Mouse (Mus musculus): ENCODE measurements at regions not wholly inside any gene's neighbourhood (a gene's known extent, or its start where the extent isn't known, plus 50 kb on each side); places are given as distances from the start of the nearest gene placed in this dataset.

DNA sequence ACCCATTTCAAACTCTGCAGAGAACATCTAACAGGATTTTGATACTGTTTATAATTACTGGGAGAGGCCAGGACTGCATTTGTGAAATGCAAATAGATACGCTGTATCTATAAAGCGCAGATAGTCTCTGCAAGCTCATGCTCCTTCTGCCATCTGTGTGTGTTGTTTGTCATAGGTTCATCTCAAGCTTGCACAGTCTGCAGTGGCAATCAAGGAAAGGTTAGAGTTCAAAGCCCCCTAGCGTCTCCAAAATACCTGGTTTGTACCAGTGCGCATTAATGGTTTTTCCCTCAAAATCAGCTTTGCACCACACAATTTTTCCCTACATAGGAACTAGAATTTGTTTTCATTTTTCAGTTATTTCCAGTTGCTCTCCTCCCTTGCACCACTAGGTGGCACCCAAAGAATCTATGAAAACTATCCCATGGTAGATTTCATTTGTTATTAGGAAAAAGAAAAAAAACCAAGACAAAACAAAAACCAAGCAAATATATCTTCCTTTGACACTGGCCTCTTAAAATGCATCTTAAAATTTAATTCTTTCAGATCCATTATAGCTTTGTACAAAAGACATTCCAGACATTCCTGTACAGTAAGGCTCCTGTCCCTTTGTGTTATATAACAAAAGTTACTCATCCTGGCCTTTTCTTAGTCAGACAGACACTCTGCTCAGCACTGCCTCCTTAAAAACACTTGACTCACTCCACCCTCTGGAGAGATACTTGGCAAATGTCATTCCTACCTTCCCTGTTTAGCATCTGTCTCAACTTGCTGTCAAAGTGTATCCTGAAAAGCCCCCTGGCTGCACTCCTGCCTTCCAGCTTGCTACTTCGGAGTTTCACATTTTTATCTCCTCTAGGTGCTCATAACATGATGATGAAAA is 92.7 kb upstream of the Rap2b start:
- 73% methylated on average over 5 of the region's 5 CpGs for WGBS
- Histone ChIP-seq H3K27ac (ENCODE audit: low read depth, low read length) (no peak overlapping the region), H3K4me1 (replicated peaks; ENCODE audit: control insufficient read depth, insufficient read depth, low read length) (no peaks in the 10 kb centered on the region), H3K4me2 (ENCODE audit: low read depth, low read length, severe bottlenecking) (no peak overlapping the region), H3K27me3 (ENCODE audit: control insufficient read depth, insufficient read depth, low read length) (no peaks in the 10 kb centered on the region), H3K36me3 (ENCODE audit: control insufficient read depth, insufficient read depth, low read length) (no peaks in the 10 kb centered on the region), H3K4me3 (ENCODE audit: low read depth, low read length) (no peak overlapping the region), H3K9me3 (ENCODE audit: control insufficient read depth, low read length) (no peaks in the 10 kb centered on the region), H3K9ac (ENCODE audit: low read length) (no peak overlapping the region)
- ATAC-seq (replicated peaks; ENCODE audit: low FRiP score) (peak; percentile 71), DNase-seq (ENCODE audit: low spot score) (no peak)

DNA sequence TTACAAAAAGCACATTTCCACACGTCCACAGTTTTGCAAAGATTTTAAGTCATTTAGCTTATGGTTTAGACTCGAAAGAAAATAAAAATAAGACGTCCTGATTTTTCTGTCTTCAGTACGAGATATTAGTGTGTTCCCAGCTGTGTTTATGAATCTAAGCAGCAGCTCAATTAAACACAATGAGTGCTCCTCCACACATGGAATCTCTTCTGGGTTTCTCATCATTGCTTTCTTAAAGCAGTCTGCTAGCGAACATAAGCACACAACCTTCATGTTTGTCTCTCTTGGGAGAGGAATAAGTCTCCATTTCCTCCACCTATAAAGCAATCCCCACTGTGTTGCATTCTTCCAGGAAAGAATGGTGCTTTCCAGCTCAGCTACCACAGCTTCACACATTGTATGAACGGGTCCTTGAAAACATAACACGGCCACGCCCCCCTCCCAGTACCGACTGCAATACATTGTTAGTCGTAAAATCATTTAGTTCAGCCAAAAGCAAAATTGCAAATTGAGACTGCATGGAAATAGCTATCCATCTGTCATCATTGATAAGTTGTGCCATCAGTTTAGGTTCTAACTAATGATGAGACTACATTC is 75.4 kb upstream of the Rap2b start:
- no peaks in the 10 kb centered on the region for H3K36me3 ChIP-seq (ENCODE audit: control insufficient read depth, insufficient read depth, low read length)
- H3K9me3 ChIP-seq (ENCODE audit: control insufficient read depth, low read length) = no peaks in the 10 kb centered on the region
- H3K4me2 ChIP-seq (ENCODE audit: low read depth, low read length, severe bottlenecking) = no peak overlapping the region
- no peak overlapping the region for H3K4me3 ChIP-seq (ENCODE audit: low read depth, low read length)
- no peaks in the 10 kb centered on the region for H3K4me1 ChIP-seq (replicated peaks; ENCODE audit: control insufficient read depth, insufficient read depth, low read length)
- no peak overlapping the region for H3K27ac ChIP-seq (ENCODE audit: low read depth, low read length)
- no peak overlapping the region for H3K9ac ChIP-seq (ENCODE audit: low read length)
- DNase-seq (ENCODE audit: low spot score) (no peak), ATAC-seq (replicated peaks; ENCODE audit: low FRiP score) (0 out of 2 replicates have a peak, but pooled peaks have one; percentile 58)
- H3K27me3 ChIP-seq (ENCODE audit: control insufficient read depth, insufficient read depth, low read length) = no peaks in the 10 kb centered on the region
- 61% methylated on average over 10 of the region's 10 CpGs for WGBS

DNA sequence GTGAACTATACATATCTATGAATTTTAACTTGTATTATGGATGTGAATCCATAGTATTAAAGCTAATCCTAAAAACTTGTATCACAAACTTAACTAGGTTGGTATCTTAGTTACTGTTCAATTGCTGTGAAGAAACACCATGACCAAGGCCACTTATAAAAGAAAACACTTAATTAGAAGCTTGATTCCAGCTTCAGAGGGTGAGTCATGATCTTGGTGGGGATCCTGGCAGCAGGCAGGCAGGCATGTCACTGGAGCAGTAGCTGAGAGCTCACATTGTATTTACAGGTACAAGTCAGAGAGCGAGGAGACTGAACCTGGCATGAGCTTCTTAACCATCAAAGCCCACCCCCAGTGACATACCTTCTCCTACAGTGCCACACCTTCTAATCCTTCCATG is 73.2 kb upstream of the Rap2b start:
- DNase-seq (ENCODE audit: low spot score) (no peak), ATAC-seq (replicated peaks; ENCODE audit: low FRiP score) (0 out of 2 replicates have a peak, but pooled peaks have one; percentile 42)
- WGBS = 67% methylated on average over 1 of the region's 1 CpGs

DNA sequence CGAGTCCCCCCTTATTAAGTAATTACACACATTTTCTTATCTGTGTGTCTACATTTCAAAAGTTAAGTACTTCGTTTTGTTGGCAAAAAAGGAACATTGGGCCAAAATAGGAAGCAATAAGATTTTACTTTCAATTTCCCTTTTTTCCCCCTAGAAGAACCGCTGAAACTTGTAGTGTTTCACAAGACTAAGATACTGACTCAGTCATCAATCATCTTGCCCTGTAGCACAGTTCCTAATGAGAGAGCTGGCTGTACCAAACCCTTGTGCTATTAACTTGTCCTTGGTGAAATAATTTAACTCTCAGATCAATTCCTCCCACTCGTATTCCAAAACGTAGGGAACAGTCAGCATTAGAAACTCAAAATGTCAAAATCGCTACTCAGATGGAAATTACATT is 66.6 kb upstream of the Rap2b start:
- ATAC-seq (replicated peaks; ENCODE audit: low FRiP score) (no peak), DNase-seq (ENCODE audit: low spot score) (no peak)
- Histone ChIP-seq H3K4me2 (ENCODE audit: low read depth, low read length, severe bottlenecking) (no peak overlapping the region), H3K36me3 (ENCODE audit: control insufficient read depth, insufficient read depth, low read length) (no peaks in the 10 kb centered on the region), H3K9ac (ENCODE audit: low read length) (no peak overlapping the region), H3K27ac (ENCODE audit: low read depth, low read length) (no peak overlapping the region), H3K9me3 (ENCODE audit: control insufficient read depth, low read length) (no peaks in the 10 kb centered on the region), H3K4me1 (replicated peaks; ENCODE audit: control insufficient read depth, insufficient read depth, low read length) (no peaks in the 10 kb centered on the region), H3K27me3 (ENCODE audit: control insufficient read depth, insufficient read depth, low read length) (no peaks in the 10 kb centered on the region), H3K4me3 (ENCODE audit: low read depth, low read length) (no peak overlapping the region)
- 88% methylated on average over 6 of the region's 6 CpGs for WGBS

More for the DNA sequence above, 73.2 kb upstream of the Rap2b start:
- H3K4me2 ChIP-seq (ENCODE audit: low read depth, low read length, severe bottlenecking) = no peak overlapping the region
- no peak overlapping the region for H3K9ac ChIP-seq (ENCODE audit: low read length)
- no peak overlapping the region for H3K4me3 ChIP-seq (ENCODE audit: low read depth, low read length)
- no peaks in the 10 kb centered on the region for H3K9me3 ChIP-seq (ENCODE audit: control insufficient read depth, low read length)
- H3K36me3 ChIP-seq (ENCODE audit: control insufficient read depth, insufficient read depth, low read length) = no peaks in the 10 kb centered on the region
- no peak overlapping the region for H3K27ac ChIP-seq (ENCODE audit: low read depth, low read length)
- H3K27me3 ChIP-seq (ENCODE audit: control insufficient read depth, insufficient read depth, low read length) = no peaks in the 10 kb centered on the region
- no peaks in the 10 kb centered on the region for H3K4me1 ChIP-seq (replicated peaks; ENCODE audit: control insufficient read depth, insufficient read depth, low read length)

DNA sequence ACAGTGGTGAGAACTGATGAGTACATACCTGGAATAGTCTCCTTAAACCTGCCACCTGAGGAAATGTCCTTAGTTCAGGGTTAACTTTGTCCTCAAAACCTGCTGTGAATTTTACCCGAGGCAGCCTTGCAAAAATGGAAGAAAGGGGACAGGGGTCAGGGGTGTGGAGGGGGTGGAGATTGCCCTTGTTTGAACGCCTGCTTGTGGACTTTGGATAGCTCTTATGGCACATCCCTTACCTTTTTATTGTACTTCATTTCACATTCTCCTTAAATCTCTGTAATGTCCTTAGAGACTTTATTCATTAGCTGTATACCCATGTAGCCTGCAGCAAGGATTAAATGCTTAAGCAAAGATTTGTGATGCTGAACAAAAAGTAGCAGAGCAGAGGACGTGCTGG is 64.1 kb upstream of the Rap2b start:
- H3K27me3 ChIP-seq (ENCODE audit: control insufficient read depth, insufficient read depth, low read length) = no peaks in the 10 kb centered on the region
- H3K9ac ChIP-seq (ENCODE audit: low read length) = no peak overlapping the region
- no peak overlapping the region for H3K27ac ChIP-seq (ENCODE audit: low read depth, low read length)
- H3K4me2 ChIP-seq (ENCODE audit: low read depth, low read length, severe bottlenecking) = no peak overlapping the region
- 65% methylated on average over 3 of the region's 3 CpGs for WGBS
- no peaks in the 10 kb centered on the region for H3K36me3 ChIP-seq (ENCODE audit: control insufficient read depth, insufficient read depth, low read length)
- no peak overlapping the region for H3K4me3 ChIP-seq (ENCODE audit: low read depth, low read length)
- H3K4me1 ChIP-seq (replicated peaks; ENCODE audit: control insufficient read depth, insufficient read depth, low read length) = no peaks in the 10 kb centered on the region
- ATAC-seq (replicated peaks; ENCODE audit: low FRiP score) (no peak), DNase-seq (ENCODE audit: low spot score) (no peak)
- H3K9me3 ChIP-seq (ENCODE audit: control insufficient read depth, low read length) = no peaks in the 10 kb centered on the region

DNA sequence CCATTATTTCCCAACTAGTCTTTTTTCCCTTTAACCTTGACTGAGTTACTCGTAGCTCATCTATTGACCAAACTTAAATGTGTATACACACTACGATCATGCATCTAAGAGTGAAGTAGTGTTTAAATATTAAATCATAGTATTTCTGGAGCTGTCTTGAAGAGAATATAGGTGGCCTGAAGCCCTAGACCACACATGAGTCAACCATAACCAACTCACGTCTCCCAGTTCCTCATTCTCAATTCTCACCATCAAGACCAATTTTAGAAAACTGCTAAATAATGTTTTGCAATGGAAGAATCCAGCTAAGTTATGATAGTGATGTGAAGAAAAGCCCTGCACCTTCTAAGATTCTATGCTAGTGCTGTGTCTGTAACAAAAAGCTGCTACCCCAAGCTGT is 59.2 kb upstream of the Rap2b start:
- 87% methylated on average over 3 of the region's 3 CpGs for WGBS
- no peak overlapping the region for H3K4me3 ChIP-seq (ENCODE audit: low read depth, low read length)
- DNase-seq (ENCODE audit: low spot score) (no peak), ATAC-seq (replicated peaks; ENCODE audit: low FRiP score) (no peak)
- H3K27me3 ChIP-seq (ENCODE audit: control insufficient read depth, insufficient read depth, low read length) = no peaks in the 10 kb centered on the region
- no peaks in the 10 kb centered on the region for H3K36me3 ChIP-seq (ENCODE audit: control insufficient read depth, insufficient read depth, low read length)
- no peaks in the 10 kb centered on the region for H3K9me3 ChIP-seq (ENCODE audit: control insufficient read depth, low read length)
- no peak overlapping the region for H3K27ac ChIP-seq (ENCODE audit: low read depth, low read length)
- no peak overlapping the region for H3K9ac ChIP-seq (ENCODE audit: low read length)
- H3K4me1 ChIP-seq (replicated peaks; ENCODE audit: control insufficient read depth, insufficient read depth, low read length) = no peaks in the 10 kb centered on the region
- no peak overlapping the region for H3K4me2 ChIP-seq (ENCODE audit: low read depth, low read length, severe bottlenecking)

DNA sequence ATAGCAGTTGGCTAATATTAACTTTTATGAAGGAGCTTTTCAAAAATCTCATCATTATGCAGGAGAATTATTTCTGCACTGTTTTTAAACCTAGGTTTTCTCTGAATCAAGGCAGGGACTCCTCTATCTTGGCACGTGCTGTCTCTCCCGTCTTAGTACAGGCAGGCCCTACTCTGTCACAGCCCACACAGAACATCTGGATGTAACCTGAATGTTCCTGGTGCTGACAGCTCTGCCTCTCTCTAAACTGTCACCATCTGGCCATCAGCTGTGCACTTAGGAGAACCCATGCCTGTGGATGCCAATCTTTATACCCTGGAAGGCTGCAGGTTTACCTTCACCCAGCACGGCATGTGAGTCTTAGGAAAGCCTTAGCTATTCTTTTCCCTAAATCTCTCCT is 58.0 kb upstream of the Rap2b start:
- WGBS = 90% methylated on average over 3 of the region's 3 CpGs
- H3K27ac ChIP-seq (ENCODE audit: low read depth, low read length) = no peak overlapping the region
- no peaks in the 10 kb centered on the region for H3K9me3 ChIP-seq (ENCODE audit: control insufficient read depth, low read length)
- H3K4me2 ChIP-seq (ENCODE audit: low read depth, low read length, severe bottlenecking) = no peak overlapping the region
- ATAC-seq (replicated peaks; ENCODE audit: low FRiP score) = no peak
- H3K4me1 ChIP-seq (replicated peaks; ENCODE audit: control insufficient read depth, insufficient read depth, low read length) = no peaks in the 10 kb centered on the region
- DNase-seq (ENCODE audit: low spot score) = no peak
- no peaks in the 10 kb centered on the region for H3K36me3 ChIP-seq (ENCODE audit: control insufficient read depth, insufficient read depth, low read length)
- no peaks in the 10 kb centered on the region for H3K27me3 ChIP-seq (ENCODE audit: control insufficient read depth, insufficient read depth, low read length)
- H3K9ac ChIP-seq (ENCODE audit: low read length) = no peak overlapping the region
- H3K4me3 ChIP-seq (ENCODE audit: low read depth, low read length) = no peak overlapping the region

DNA sequence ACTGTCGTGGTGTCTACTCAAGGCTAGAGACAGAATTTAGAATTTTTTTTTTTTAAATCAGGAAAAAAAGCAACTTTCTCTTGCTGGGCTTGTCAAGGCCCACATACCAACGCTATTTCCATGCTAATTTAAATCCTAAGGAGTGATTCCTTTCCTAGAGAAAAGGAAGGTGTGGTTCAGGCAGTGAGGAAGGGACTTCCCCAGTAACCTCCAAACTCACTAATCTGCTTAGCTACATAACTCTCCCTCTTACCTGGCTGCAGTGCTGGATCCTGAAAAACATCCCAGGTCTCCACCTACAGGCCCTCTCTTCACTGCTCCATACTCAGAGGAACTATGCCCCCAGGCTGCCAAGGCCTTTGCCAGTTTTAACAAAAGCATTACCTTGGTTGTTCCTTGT is 55.1 kb upstream of the Rap2b start:
- no peaks in the 10 kb centered on the region for H3K4me1 ChIP-seq (replicated peaks; ENCODE audit: control insufficient read depth, insufficient read depth, low read length)
- H3K27ac ChIP-seq (ENCODE audit: low read depth, low read length) = no peak overlapping the region
- ATAC-seq (replicated peaks; ENCODE audit: low FRiP score) (no peak), DNase-seq (ENCODE audit: low spot score) (no peak)
- no peak overlapping the region for H3K9ac ChIP-seq (ENCODE audit: low read length)
- H3K9me3 ChIP-seq (ENCODE audit: control insufficient read depth, low read length) = no peaks in the 10 kb centered on the region
- no peak overlapping the region for H3K4me2 ChIP-seq (ENCODE audit: low read depth, low read length, severe bottlenecking)
- WGBS = 48% methylated on average over 2 of the region's 2 CpGs
- H3K36me3 ChIP-seq (ENCODE audit: control insufficient read depth, insufficient read depth, low read length) = no peaks in the 10 kb centered on the region
- H3K4me3 ChIP-seq (ENCODE audit: low read depth, low read length) = no peak overlapping the region
- H3K27me3 ChIP-seq (ENCODE audit: control insufficient read depth, insufficient read depth, low read length) = no peaks in the 10 kb centered on the region

DNA sequence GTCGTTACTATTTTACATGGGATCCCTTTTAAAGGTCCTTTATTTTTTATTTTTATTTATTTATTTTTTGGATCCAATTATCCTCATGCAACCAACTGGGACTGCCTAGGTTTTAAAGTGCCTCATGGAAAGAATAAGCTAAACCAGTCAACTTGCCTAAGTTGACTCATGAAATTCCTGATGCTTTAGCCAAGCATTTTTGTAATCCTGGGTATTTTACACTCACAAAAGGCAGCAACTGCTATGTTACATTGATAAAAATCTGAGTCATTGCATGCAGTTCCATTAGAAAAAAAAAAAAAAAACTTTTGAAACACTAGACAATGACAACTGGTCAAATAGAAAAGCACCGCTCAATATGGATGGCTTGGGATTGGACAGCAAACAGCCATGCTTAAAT is 52.7 kb upstream of the Rap2b start:
- Histone ChIP-seq H3K36me3 (ENCODE audit: control insufficient read depth, insufficient read depth, low read length) (no peaks in the 10 kb centered on the region), H3K4me2 (ENCODE audit: low read depth, low read length, severe bottlenecking) (no peak overlapping the region), H3K9me3 (ENCODE audit: control insufficient read depth, low read length) (no peaks in the 10 kb centered on the region), H3K27me3 (ENCODE audit: control insufficient read depth, insufficient read depth, low read length) (no peaks in the 10 kb centered on the region), H3K4me1 (replicated peaks; ENCODE audit: control insufficient read depth, insufficient read depth, low read length) (no peaks in the 10 kb centered on the region), H3K27ac (ENCODE audit: low read depth, low read length) (no peak overlapping the region), H3K9ac (ENCODE audit: low read length) (no peak overlapping the region), H3K4me3 (ENCODE audit: low read depth, low read length) (no peak overlapping the region)
- 91% methylated on average over 2 of the region's 2 CpGs for WGBS
- ATAC-seq (replicated peaks; ENCODE audit: low FRiP score) = no peak
- DNase-seq (ENCODE audit: low spot score) = no peak

Data from forebrain, embryonic 11.5 days (tissue).